Mouse (Mus musculus) forebrain, embryonic 16.5 days (tissue): ENCODE measurements at regions not wholly inside any gene's neighbourhood (a gene's known extent, or its start where the extent isn't known, plus 50 kb on each side); places are given as distances from the start of the nearest gene placed in this dataset.

Experiments
- ATAC-seq: fragments of 200-750 bp; cut with Nextera tagmentation; 2 replicates; pipeline ENCODE4 v1.8.0; 2017; ENCODE audit warnings: mild to moderate bottlenecking, moderate library complexity
- H3K27ac ChIP-seq: fragments of 300-500 bp; sonication (generic); 2 replicates; pipeline ENCODE4 v1.5.1; 2014; ENCODE audit warnings: low read length, control low read depth
- H3K27me3 ChIP-seq: fragments of 300-500 bp; sonication (generic); replicated peaks from 2 replicates; pipeline ENCODE4 v1.6.1; 2014; ENCODE audit warnings: low read length; ENCODE audit not compliant: control insufficient read depth, insufficient read depth
- H3K36me3 ChIP-seq: fragments of 300-500 bp; sonication (generic); 2 replicates; pipeline ENCODE4 v1.6.1; 2014; ENCODE audit not compliant: control insufficient read depth, insufficient read depth
- H3K4me1 ChIP-seq: fragments of 300-500 bp; sonication (generic); replicated peaks from 2 replicates; pipeline ENCODE4 v1.6.1; 2014; ENCODE audit warnings: low read length; ENCODE audit not compliant: control insufficient read depth, insufficient read depth
- H3K4me2 ChIP-seq: fragments of 300-500 bp; sonication (generic); 2 replicates; pipeline ENCODE4 v1.6.1; 2014; ENCODE audit warnings: mild to moderate bottlenecking, low read length, control low read depth
- H3K4me3 ChIP-seq: fragments of 300-500 bp; sonication (generic); replicated peaks from 2 replicates; pipeline ENCODE4 v1.5.1; 2014; ENCODE audit warnings: mild to moderate bottlenecking, low read length, control low read depth
- H3K9ac ChIP-seq: fragments of 300-500 bp; sonication (generic); replicated peaks from 2 replicates; pipeline ENCODE4 v1.6.1; 2014; ENCODE audit warnings: low read depth, low read length, control low read depth
- H3K9me3 ChIP-seq: fragments of 300-500 bp; sonication (generic); 2 replicates; pipeline ENCODE4 v1.6.1; 2016; ENCODE audit warnings: low read length; ENCODE audit not compliant: control insufficient read depth
- WGBS: fragments of 180-500 bp; shearing (Covaris S2); extraction: QIAGEN DNeasy Blood & Tissue Kit; methylation state at CpG from one replicate; pipeline ENCODE4 v1.1.7; 2014; 5-methylcytosine and 5-hydroxymethylcytosine counted together

DNA sequence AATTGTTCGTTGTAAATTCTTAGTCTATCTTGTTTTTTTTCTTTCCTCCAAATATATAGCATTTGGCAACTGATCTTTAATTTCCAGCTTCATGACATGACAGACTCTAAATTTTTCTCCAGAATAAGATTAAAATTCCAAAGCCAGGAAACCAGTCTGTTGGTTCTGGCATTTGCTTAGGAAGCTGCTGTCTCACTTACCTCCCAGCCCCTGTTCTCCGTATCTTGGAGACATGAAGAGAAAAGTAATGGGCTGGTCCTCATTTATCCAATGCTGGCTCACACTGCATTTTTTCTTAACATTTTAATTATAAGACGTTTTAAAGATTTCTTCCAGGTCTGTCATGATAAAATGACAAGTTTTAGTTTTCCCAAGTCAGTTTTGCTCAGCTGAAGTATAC is 226.3 kb downstream of the Pih1d3 start:
- ATAC-seq: peak; percentile 66
- Histone ChIP-seq H3K9ac (no peak overlapping the region), H3K36me3 (no peaks in the 10 kb centered on the region), H3K9me3 (no peaks in the 10 kb centered on the region), H3K4me1 (no peaks in the 10 kb centered on the region), H3K4me3 (no peak overlapping the region), H3K27ac (no peak overlapping the region; the same call in none of the 2 replicates), H3K27me3 (no peaks in the 10 kb centered on the region), H3K4me2 (no peak overlapping the region)
- 62% methylated on average over 3 of the region's 3 CpGs for WGBS

DNA sequence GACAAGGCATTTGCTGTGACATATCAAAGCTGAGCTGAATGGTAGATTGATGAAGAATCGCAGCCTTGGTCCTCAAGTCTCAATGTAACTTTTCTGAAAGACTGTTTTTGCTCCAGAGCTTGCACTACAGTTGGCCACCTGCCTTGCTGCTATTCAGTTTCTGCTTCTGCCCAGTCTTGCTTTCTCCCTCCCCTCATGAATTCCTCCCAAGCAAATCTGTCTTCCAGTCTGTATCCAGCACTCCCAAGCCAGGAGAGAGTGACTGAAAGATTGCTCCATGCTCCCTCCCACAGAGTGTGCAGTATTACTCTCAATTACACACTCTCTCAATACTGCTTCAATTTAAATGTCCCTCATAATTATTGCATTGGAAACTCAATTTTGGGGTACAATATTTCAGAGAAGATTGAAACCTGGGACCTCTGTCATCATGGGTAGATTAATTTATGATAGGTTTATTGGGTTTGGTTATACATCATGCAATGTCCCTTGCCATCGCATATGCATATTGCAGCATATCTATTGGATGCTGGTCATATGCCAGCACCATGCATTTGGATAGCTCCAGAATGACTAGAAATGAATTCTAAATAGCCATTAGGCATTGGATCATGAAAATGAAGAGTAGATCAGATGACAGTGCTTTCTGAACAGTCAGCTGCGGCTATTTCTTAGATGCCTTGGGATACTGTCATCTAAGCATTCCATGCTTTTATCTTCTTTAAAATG is 231.3 kb downstream of the Pih1d3 start:
- Histone ChIP-seq H3K4me1 (no peaks in the 10 kb centered on the region), H3K4me2 (no peak overlapping the region), H3K4me3 (no peak overlapping the region), H3K9me3 (no peaks in the 10 kb centered on the region), H3K27me3 (no peaks in the 10 kb centered on the region), H3K36me3 (no peaks in the 10 kb centered on the region), H3K27ac (peak overlapping the region; percentile 60), H3K9ac (no peak overlapping the region)
- ATAC-seq: peak; percentile 94
- WGBS: 79% methylated on average over 3 of the region's 3 CpGs

DNA sequence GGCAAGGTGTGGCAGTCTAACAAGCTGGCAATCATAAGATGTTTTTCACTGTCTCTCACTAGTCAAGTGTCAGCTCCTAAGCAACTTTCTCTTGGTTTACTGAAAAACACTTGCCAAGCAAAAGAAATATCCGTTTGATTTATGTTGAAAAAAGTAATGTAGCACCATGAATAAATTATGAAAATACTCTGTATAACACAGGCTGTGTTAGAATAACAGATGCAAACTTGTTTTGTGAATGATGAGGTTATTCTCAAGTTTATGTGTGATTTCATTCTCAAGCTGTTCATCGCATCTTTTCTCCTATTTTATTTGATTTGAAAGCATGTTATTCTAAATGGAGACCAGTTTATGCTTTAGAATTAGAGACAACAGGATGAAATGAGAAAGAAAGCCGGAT is 239.7 kb downstream of the Pih1d3 start:
- 54% methylated on average over 3 of the region's 3 CpGs for WGBS
- no peak overlapping the region for H3K4me2 ChIP-seq
- no peaks in the 10 kb centered on the region for H3K4me1 ChIP-seq
- H3K36me3 ChIP-seq: no peaks in the 10 kb centered on the region
- H3K9me3 ChIP-seq: no peaks in the 10 kb centered on the region
- no peak overlapping the region for H3K4me3 ChIP-seq
- peak; percentile 80 for ATAC-seq
- H3K9ac ChIP-seq: no peak overlapping the region
- no peak overlapping the region for H3K27ac ChIP-seq
- no peaks in the 10 kb centered on the region for H3K27me3 ChIP-seq
